Mouse (Mus musculus): ENCODE measurements around the gene Taf1b. TPM values are rescaled to one million over a fixed set of nuclear protein-coding genes. Genes with fewer than 3 reads are reported as not detected.
"Not testable (repeated sequence)": the region's sequence is repeated elsewhere in the genome, so short reads cannot be mapped to it uniquely, and the experiment has no call there.

Taf1b gene
- polyA plus RNA-seq, 1 experiment from 2014 or later = 39.0 TPM

- not testable (repeated sequence) for H3K27ac ChIP-seq (ENCODE audit: low read depth, low read length); H3K27me3 ChIP-seq (ENCODE audit: control insufficient read depth, insufficient read depth, low read length); ATAC-seq (ENCODE audit: low read depth); H3K4me2 ChIP-seq (ENCODE audit: low read depth, low read length); H3K9me3 ChIP-seq (ENCODE audit: control insufficient read depth, low read length); H3K4me1 ChIP-seq (ENCODE audit: control insufficient read depth, insufficient read depth, low read length); H3K9ac ChIP-seq (replicated peaks; ENCODE audit: low read depth, low read length); H3K4me3 ChIP-seq (ENCODE audit: low read depth, low read length); H3K36me3 ChIP-seq (ENCODE audit: control insufficient read depth, insufficient read depth, low read length)
- 92% methylated on average over 3 of the region's 3 CpGs for WGBS
These were observed 5.7 kb upstream of the Taf1b start for GRCm38 (mm10) chr12:24492507-24492906.

GRCm38 (mm10) chr12:24493011-24493410 lies 5.1 kb upstream of the Taf1b start:
- H3K36me3 ChIP-seq (ENCODE audit: control insufficient read depth, insufficient read depth, low read length) = no peaks in the 10 kb centered on the region
- no peak for ATAC-seq (ENCODE audit: low read depth)
- no peak overlapping the region for H3K4me3 ChIP-seq (ENCODE audit: low read depth, low read length)
- no peak overlapping the region for H3K4me2 ChIP-seq (ENCODE audit: low read depth, low read length)
- no peaks in the 10 kb centered on the region for H3K27me3 ChIP-seq (ENCODE audit: control insufficient read depth, insufficient read depth, low read length)
- no peaks in the 10 kb centered on the region for H3K4me1 ChIP-seq (ENCODE audit: control insufficient read depth, insufficient read depth, low read length)
- 75% methylated on average over 9 of the region's 9 CpGs for WGBS
- H3K9ac ChIP-seq (replicated peaks; ENCODE audit: low read depth, low read length) = no peak overlapping the region
- H3K27ac ChIP-seq (ENCODE audit: low read depth, low read length) = no peak overlapping the region
- H3K9me3 ChIP-seq (ENCODE audit: control insufficient read depth, low read length) = no peaks in the 10 kb centered on the region

GRCm38 (mm10) chr12:24493412-24493811 lies 4.7 kb upstream of the Taf1b start:
- WGBS = 53% methylated on average over 30 of the region's 30 CpGs
- H3K4me2 ChIP-seq (ENCODE audit: low read depth, low read length) = peak overlapping the region; percentile 23; the same call in 1 of the 2 replicates
- no peak overlapping the region for H3K27ac ChIP-seq (ENCODE audit: low read depth, low read length)
- H3K9me3 ChIP-seq (ENCODE audit: control insufficient read depth, low read length) = no peaks in the 10 kb centered on the region
- no peaks in the 10 kb centered on the region for H3K36me3 ChIP-seq (ENCODE audit: control insufficient read depth, insufficient read depth, low read length)
- H3K27me3 ChIP-seq (ENCODE audit: control insufficient read depth, insufficient read depth, low read length) = no peaks in the 10 kb centered on the region
- H3K9ac ChIP-seq (replicated peaks; ENCODE audit: low read depth, low read length) = no peak overlapping the region
- ATAC-seq (ENCODE audit: low read depth) = no peak
- H3K4me1 ChIP-seq (ENCODE audit: control insufficient read depth, insufficient read depth, low read length) = no peaks in the 10 kb centered on the region
- H3K4me3 ChIP-seq (ENCODE audit: low read depth, low read length) = no peak overlapping the region

GRCm38 (mm10) chr12:24494791-24495190 lies 3.4 kb upstream of the Taf1b start:
- not testable (repeated sequence) for H3K4me2 ChIP-seq (ENCODE audit: low read depth, low read length); H3K4me3 ChIP-seq (ENCODE audit: low read depth, low read length); ATAC-seq (ENCODE audit: low read depth); H3K9ac ChIP-seq (replicated peaks; ENCODE audit: low read depth, low read length); H3K27ac ChIP-seq (ENCODE audit: low read depth, low read length); H3K27me3 ChIP-seq (ENCODE audit: control insufficient read depth, insufficient read depth, low read length); H3K9me3 ChIP-seq (ENCODE audit: control insufficient read depth, low read length); H3K36me3 ChIP-seq (ENCODE audit: control insufficient read depth, insufficient read depth, low read length); H3K4me1 ChIP-seq (ENCODE audit: control insufficient read depth, insufficient read depth, low read length)
- 89% methylated on average over 2 of the region's 3 CpGs for WGBS

GRCm38 (mm10) chr12:24498841-24499485 lies 804 bp downstream of the Taf1b start:
- not testable (repeated sequence) for H3K9me3 ChIP-seq (ENCODE audit: control insufficient read depth, low read length); H3K4me1 ChIP-seq (ENCODE audit: control insufficient read depth, insufficient read depth, low read length); H3K27me3 ChIP-seq (ENCODE audit: control insufficient read depth, insufficient read depth, low read length); H3K27ac ChIP-seq (ENCODE audit: low read depth, low read length); H3K36me3 ChIP-seq (ENCODE audit: control insufficient read depth, insufficient read depth, low read length)
- peak; percentile 16 for ATAC-seq (ENCODE audit: low read depth)
- 3% methylated on average over 9 of the region's 9 CpGs for WGBS
- Histone ChIP-seq H3K4me3 (ENCODE audit: low read depth, low read length) (peak overlapping the region; percentile 57), H3K4me2 (ENCODE audit: low read depth, low read length) (peak overlapping the region; percentile 31), H3K9ac (replicated peaks; ENCODE audit: low read depth, low read length) (peak overlapping the region; percentile 67)

GRCm38 (mm10) chr12:24517118-24517517 lies 19.0 kb downstream of the Taf1b start:
- H3K27ac ChIP-seq (ENCODE audit: low read depth, low read length) = no peak overlapping the region
- no peak overlapping the region for H3K4me2 ChIP-seq (ENCODE audit: low read depth, low read length)
- no peak overlapping the region for H3K4me3 ChIP-seq (ENCODE audit: low read depth, low read length)
- H3K27me3 ChIP-seq (ENCODE audit: control insufficient read depth, insufficient read depth, low read length) = no peaks in the 10 kb centered on the region
- ATAC-seq (ENCODE audit: low read depth) = no peak
- H3K4me1 ChIP-seq (ENCODE audit: control insufficient read depth, insufficient read depth, low read length) = no peaks in the 10 kb centered on the region
- peaks cover 42% of the 10 kb centered on the region for H3K36me3 ChIP-seq (ENCODE audit: control insufficient read depth, insufficient read depth, low read length)
- 93% methylated on average over 8 of the region's 8 CpGs for WGBS
- H3K9ac ChIP-seq (replicated peaks; ENCODE audit: low read depth, low read length) = no peak overlapping the region
- no peaks in the 10 kb centered on the region for H3K9me3 ChIP-seq (ENCODE audit: control insufficient read depth, low read length)

GRCm38 (mm10) chr12:24521076-24521475 lies 22.9 kb downstream of the Taf1b start:
- no peak for ATAC-seq (ENCODE audit: low read depth)
- Histone ChIP-seq H3K4me3 (ENCODE audit: low read depth, low read length) (no peak overlapping the region), H3K4me1 (ENCODE audit: control insufficient read depth, insufficient read depth, low read length) (no peaks in the 10 kb centered on the region), H3K4me2 (ENCODE audit: low read depth, low read length) (no peak overlapping the region), H3K27me3 (ENCODE audit: control insufficient read depth, insufficient read depth, low read length) (no peaks in the 10 kb centered on the region), H3K9me3 (ENCODE audit: control insufficient read depth, low read length) (no peaks in the 10 kb centered on the region), H3K9ac (replicated peaks; ENCODE audit: low read depth, low read length) (no peak overlapping the region), H3K27ac (ENCODE audit: low read depth, low read length) (no peak overlapping the region), H3K36me3 (ENCODE audit: control insufficient read depth, insufficient read depth, low read length) (peaks cover 26% of the 10 kb centered on the region)
- WGBS = 83% methylated on average over 3 of the region's 3 CpGs

GRCm38 (mm10) chr12:24525065-24525464 lies 26.9 kb downstream of the Taf1b start:
- H3K4me2 ChIP-seq (ENCODE audit: low read depth, low read length); H3K27ac ChIP-seq (ENCODE audit: low read depth, low read length); H3K9ac ChIP-seq (replicated peaks; ENCODE audit: low read depth, low read length); H3K27me3 ChIP-seq (ENCODE audit: control insufficient read depth, insufficient read depth, low read length); H3K4me1 ChIP-seq (ENCODE audit: control insufficient read depth, insufficient read depth, low read length); H3K9me3 ChIP-seq (ENCODE audit: control insufficient read depth, low read length); H3K4me3 ChIP-seq (ENCODE audit: low read depth, low read length): not testable (repeated sequence)
- WGBS = 91% methylated on average over 7 of the region's 7 CpGs
- 0 out of 2 replicates have a peak, but pooled peaks cover 10% of the 10 kb centered on the region for H3K36me3 ChIP-seq (ENCODE audit: control insufficient read depth, insufficient read depth, low read length)
- ATAC-seq (ENCODE audit: low read depth) = peak; percentile 56; the same call in 1 of the 2 replicates

GRCm38 (mm10) chr12:24536390-24536789 lies 38.2 kb downstream of the Taf1b start:
- Histone ChIP-seq H3K4me3 (ENCODE audit: low read depth, low read length) (no peak overlapping the region), H3K27ac (ENCODE audit: low read depth, low read length) (no peak overlapping the region), H3K36me3 (ENCODE audit: control insufficient read depth, insufficient read depth, low read length) (peaks cover 5% of the 10 kb centered on the region; the same call in 1 of the 2 replicates), H3K27me3 (ENCODE audit: control insufficient read depth, insufficient read depth, low read length) (no peaks in the 10 kb centered on the region), H3K4me2 (ENCODE audit: low read depth, low read length) (no peak overlapping the region), H3K9me3 (ENCODE audit: control insufficient read depth, low read length) (no peaks in the 10 kb centered on the region), H3K9ac (replicated peaks; ENCODE audit: low read depth, low read length) (no peak overlapping the region), H3K4me1 (ENCODE audit: control insufficient read depth, insufficient read depth, low read length) (no peaks in the 10 kb centered on the region)
- 65% methylated on average over 5 of the region's 5 CpGs for WGBS
- ATAC-seq (ENCODE audit: low read depth) = no peak
